Mouse (Mus musculus) embryonic facial prominence, embryonic 13.5 days (tissue): Measurements from ENCODE around the gene Pgap3. TPM values are rescaled to one million over a fixed set of nuclear protein-coding genes. Genes with fewer than 3 reads are reported as not detected.
A peak's percentile ranks its signal among the peaks of the same experiment; 100 is the strongest.

Source experiments
- ATAC-seq: fragments of 200-750 bp; cut with Nextera tagmentation; 2 replicates; pipeline ENCODE4 v1.8.0; 2017; ENCODE audit warnings: low read depth; ENCODE audit not compliant: insufficient number of reproducible peaks, insufficient read depth, low FRiP score, low TSS enrichment
- H3K27ac ChIP-seq: fragments of 300-500 bp; sonication (generic); 2 replicates; pipeline ENCODE4 v1.5.1; 2015; ENCODE audit warnings: moderate library complexity, mild to moderate bottlenecking, inconsistent platforms
- H3K27me3 ChIP-seq: fragments of 300-500 bp; sonication (generic); 2 replicates; pipeline ENCODE4 v1.6.1; 2015; ENCODE audit warnings: mild to moderate bottlenecking, inconsistent platforms
- H3K36me3 ChIP-seq: fragments of 300-500 bp; sonication (generic); 2 replicates; pipeline ENCODE4 v1.6.1; 2015; ENCODE audit warnings: mild to moderate bottlenecking, inconsistent platforms
- H3K4me1 ChIP-seq: fragments of 300-500 bp; sonication (generic); 2 replicates; pipeline ENCODE4 v1.6.1; 2015; ENCODE audit warnings: inconsistent platforms
- H3K4me2 ChIP-seq: fragments of 300-500 bp; sonication (generic); 2 replicates; pipeline ENCODE4 v1.6.1; 2015; ENCODE audit warnings: moderate library complexity, mild to moderate bottlenecking, inconsistent platforms
- H3K4me3 ChIP-seq: fragments of 300-500 bp; sonication (generic); 2 replicates; pipeline ENCODE4 v1.5.1; 2015; ENCODE audit warnings: mild to moderate bottlenecking, inconsistent platforms
- H3K9ac ChIP-seq: fragments of 300-500 bp; sonication (generic); 2 replicates; pipeline ENCODE4 v1.6.1; 2015; ENCODE audit warnings: mild to moderate bottlenecking, inconsistent platforms
- H3K9me3 ChIP-seq: fragments of 300-500 bp; sonication (generic); 2 replicates; pipeline ENCODE4 v1.6.1; 2016; ENCODE audit warnings: inconsistent platforms
- WGBS: fragments of 180-500 bp; shearing (Covaris S2); methylation state at CpG from one replicate; pipeline ENCODE4 v1.1.7; 2015; ENCODE audit warnings: mixed read lengths; 5-methylcytosine and 5-hydroxymethylcytosine counted together
- polyA plus RNA-seq: library from polyadenylated mRNA; unstranded; fragments of >200 nt; fragmentation: Nextera tagmentation; extraction: Ambion mirVana; gene quantifications from 2 replicates; pipeline ENCODE4 v1.2.1, GENCODE M21; 2015

The Pgap3 gene
- polyA plus RNA-seq, 1 experiment from 2014 or later = 11.3 TPM

- 92% methylated on average over 9 of the region's 9 CpGs for WGBS
- H3K4me2 ChIP-seq = no peak overlapping the region
- peaks cover 66% of the 10 kb centered on the region for H3K36me3 ChIP-seq
- no peaks in the 10 kb centered on the region for H3K9me3 ChIP-seq
- H3K4me1 ChIP-seq = peaks cover 8% of the 10 kb centered on the region
- no peak for ATAC-seq
- no peak overlapping the region for H3K9ac ChIP-seq
- no peak overlapping the region for H3K27ac ChIP-seq
- no peak overlapping the region for H3K4me3 ChIP-seq
- H3K27me3 ChIP-seq = no peaks in the 10 kb centered on the region
Measured at GRCm38 (mm10) chr11:98435723-98436122, 35.4 kb upstream of the Pgap3 start.

- WGBS = 84% methylated on average over 9 of the region's 9 CpGs
- ATAC-seq = no peak
Measured at GRCm38 (mm10) chr11:98431743-98432502, 31.6 kb upstream of the Pgap3 start.

GRCm38 (mm10) chr11:98428436-98428835 is 28.1 kb upstream of the Pgap3 start:
- Histone ChIP-seq H3K36me3 (peaks cover 98% of the 10 kb centered on the region), H3K9me3 (no peaks in the 10 kb centered on the region), H3K4me2 (no peak overlapping the region), H3K27ac (no peak overlapping the region), H3K4me1 (no peaks in the 10 kb centered on the region), H3K9ac (no peak overlapping the region), H3K27me3 (no peaks in the 10 kb centered on the region), H3K4me3 (no peak overlapping the region)
- WGBS = 83% methylated on average over 5 of the region's 5 CpGs
- no peak for ATAC-seq

More at GRCm38 (mm10) chr11:98431743-98432502, 31.6 kb upstream of the Pgap3 start:
- no peak overlapping the region for H3K4me3 ChIP-seq
- H3K27ac ChIP-seq = no peak overlapping the region
- H3K9ac ChIP-seq = 0 out of 2 replicates have a peak overlapping the region, but pooled peaks have one; percentile 4
- H3K27me3 ChIP-seq = no peaks in the 10 kb centered on the region
- no peak overlapping the region for H3K4me2 ChIP-seq
- H3K9me3 ChIP-seq = no peaks in the 10 kb centered on the region
- H3K36me3 ChIP-seq = peaks cover 98% of the 10 kb centered on the region
- H3K4me1 ChIP-seq = no peaks in the 10 kb centered on the region

- Histone ChIP-seq H3K4me3 (no peak overlapping the region), H3K36me3 (peaks cover 99% of the 10 kb centered on the region), H3K9ac (no peak overlapping the region), H3K27ac (no peak overlapping the region), H3K4me2 (no peak overlapping the region), H3K4me1 (no peaks in the 10 kb centered on the region), H3K27me3 (no peaks in the 10 kb centered on the region), H3K9me3 (no peaks in the 10 kb centered on the region)
- 92% methylated on average over 7 of the region's 7 CpGs for WGBS
- ATAC-seq = no peak
Measured at GRCm38 (mm10) chr11:98426592-98426991, 26.3 kb upstream of the Pgap3 start.

- H3K4me2 ChIP-seq = no peak overlapping the region
- ATAC-seq = no peak
- H3K9me3 ChIP-seq = no peaks in the 10 kb centered on the region
- H3K4me1 ChIP-seq = peaks cover 28% of the 10 kb centered on the region
- 76% methylated on average over 10 of the region's 10 CpGs for WGBS
- H3K9ac ChIP-seq = 0 out of 2 replicates have a peak overlapping the region, but pooled peaks have one; percentile 33
- H3K27ac ChIP-seq = peak overlapping the region; percentile 68; the same call in 1 of the 2 replicates
- no peaks in the 10 kb centered on the region for H3K27me3 ChIP-seq
- H3K36me3 ChIP-seq = peaks cover 63% of the 10 kb centered on the region
- no peak overlapping the region for H3K4me3 ChIP-seq
Measured at GRCm38 (mm10) chr11:98418939-98419547, 18.8 kb upstream of the Pgap3 start.

GRCm38 (mm10) chr11:98418273-98418672 is 18.0 kb upstream of the Pgap3 start:
- no peaks in the 10 kb centered on the region for H3K9me3 ChIP-seq
- no peaks in the 10 kb centered on the region for H3K27me3 ChIP-seq
- peaks cover 34% of the 10 kb centered on the region for H3K4me1 ChIP-seq
- no peak for ATAC-seq
- WGBS = 75% methylated on average over 6 of the region's 6 CpGs
- H3K4me2 ChIP-seq = no peak overlapping the region
- peak overlapping the region; percentile 11; the same call in 1 of the 2 replicates for H3K27ac ChIP-seq
- no peak overlapping the region for H3K9ac ChIP-seq
- peaks cover 56% of the 10 kb centered on the region for H3K36me3 ChIP-seq
- no peak overlapping the region for H3K4me3 ChIP-seq

GRCm38 (mm10) chr11:98417074-98417473 is 16.8 kb upstream of the Pgap3 start:
- WGBS = 83% methylated on average over 1 of the region's 1 CpGs
- no peak for ATAC-seq
- H3K4me3 ChIP-seq = no peak overlapping the region
- no peak overlapping the region for H3K4me2 ChIP-seq
- H3K9me3 ChIP-seq = no peaks in the 10 kb centered on the region
- H3K9ac ChIP-seq = no peak overlapping the region
- H3K27me3 ChIP-seq = no peaks in the 10 kb centered on the region
- peaks cover 44% of the 10 kb centered on the region for H3K36me3 ChIP-seq
- H3K4me1 ChIP-seq = peaks cover 35% of the 10 kb centered on the region
- H3K27ac ChIP-seq = no peak overlapping the region

GRCm38 (mm10) chr11:98414162-98414561 is 13.9 kb upstream of the Pgap3 start:
- ATAC-seq = no peak
- Histone ChIP-seq H3K9me3 (no peaks in the 10 kb centered on the region), H3K4me2 (peak overlapping the region; percentile 75), H3K27ac (no peak overlapping the region), H3K4me3 (peak overlapping the region; percentile 96), H3K9ac (peak overlapping the region; percentile 98), H3K36me3 (peaks cover 14% of the 10 kb centered on the region; the same call in 1 of the 2 replicates), H3K27me3 (peaks cover 5% of the 10 kb centered on the region; the same call in 1 of the 2 replicates), H3K4me1 (peaks cover 49% of the 10 kb centered on the region)
- WGBS = 40% methylated on average over 2 of the region's 2 CpGs

- peaks cover 5% of the 10 kb centered on the region; the same call in 1 of the 2 replicates for H3K27me3 ChIP-seq
- H3K4me2 ChIP-seq = peak overlapping the region; percentile 75
- H3K27ac ChIP-seq = peak overlapping the region; percentile 99; the same call in 1 of the 2 replicates
- no peak for ATAC-seq
- H3K9me3 ChIP-seq = no peaks in the 10 kb centered on the region
- peaks cover 54% of the 10 kb centered on the region for H3K4me1 ChIP-seq
- peak overlapping the region; percentile 98 for H3K9ac ChIP-seq
- 16% methylated on average over 7 of the region's 7 CpGs for WGBS
- H3K4me3 ChIP-seq = peak overlapping the region; percentile 96
- H3K36me3 ChIP-seq = peaks cover 10% of the 10 kb centered on the region; the same call in 1 of the 2 replicates
Measured at GRCm38 (mm10) chr11:98413731-98414130, 13.4 kb upstream of the Pgap3 start.

- Histone ChIP-seq H3K27me3 (peaks cover 5% of the 10 kb centered on the region; the same call in 1 of the 2 replicates), H3K4me2 (peak overlapping the region; percentile 75), H3K9ac (peak overlapping the region; percentile 98), H3K9me3 (no peaks in the 10 kb centered on the region), H3K27ac (peak overlapping the region; percentile 99), H3K4me3 (peak overlapping the region; percentile 96), H3K36me3 (peaks cover 10% of the 10 kb centered on the region; the same call in 1 of the 2 replicates), H3K4me1 (peaks cover 53% of the 10 kb centered on the region)
- peak; percentile 33; the same call in 1 of the 2 replicates for ATAC-seq
- WGBS = 0% methylated on average over 40 of the region's 40 CpGs
Measured at GRCm38 (mm10) chr11:98412797-98413301, 12.6 kb upstream of the Pgap3 start.

GRCm38 (mm10) chr11:98412273-98412796 is 12.0 kb upstream of the Pgap3 start, which contains the start of gene Erbb2:
Erbb2 (plus strand) TSS chr11:98412470.
- peaks cover 53% of the 10 kb centered on the region for H3K4me1 ChIP-seq
- peaks cover 10% of the 10 kb centered on the region; the same call in 1 of the 2 replicates for H3K36me3 ChIP-seq
- WGBS = 0% methylated on average over 49 of the region's 49 CpGs
- H3K9ac ChIP-seq = peak within 1 kb of the TSS; percentile 98
- peak; percentile 86 for ATAC-seq
- H3K4me3 ChIP-seq = peak within 1 kb of the TSS; percentile 96
- no peaks in the 10 kb centered on the region for H3K9me3 ChIP-seq
- H3K27ac ChIP-seq = peak within 1 kb of the TSS; percentile 99
- peak within 1 kb of the TSS; percentile 75 for H3K4me2 ChIP-seq
- H3K27me3 ChIP-seq = peaks cover 5% of the 10 kb centered on the region; the same call in 1 of the 2 replicates
